Mouse (Mus musculus) kidney, postnatal 0 days (tissue): ENCODE measurements at regions not wholly inside any gene's neighbourhood (a gene's known extent, or its start where the extent isn't known, plus 50 kb on each side); places are given as distances from the start of the nearest gene placed in this dataset.

Source experiments
- ATAC-seq: fragments of 200-750 bp; cut with Nextera tagmentation; replicated peaks from 2 replicates; pipeline ENCODE4 v1.8.0; 2017; ENCODE audit warnings: low read depth, moderate number of reproducible peaks, moderate TSS enrichment, moderate library complexity; ENCODE audit not compliant: low FRiP score
- DNase-seq: peaks from one replicate; pipeline ENCODE4 v3.0.0-alpha.2; 2016; ENCODE audit warnings: low spot score
- H3K27ac ChIP-seq: fragments of 300-500 bp; sonication (generic); 2 replicates; pipeline ENCODE4 v1.5.1; 2014; ENCODE audit warnings: mild to moderate bottlenecking
- H3K27me3 ChIP-seq: fragments of 300-500 bp; sonication (generic); 2 replicates; pipeline ENCODE4 v1.6.1; 2014; ENCODE audit warnings: low read length, mixed read lengths; ENCODE audit not compliant: insufficient read depth
- H3K36me3 ChIP-seq: fragments of 300-500 bp; sonication (generic); 2 replicates; pipeline ENCODE4 v1.6.1; 2014; ENCODE audit warnings: low read length, mixed read lengths; ENCODE audit not compliant: insufficient read depth
- H3K4me1 ChIP-seq: fragments of 300-500 bp; sonication (generic); replicated peaks from 2 replicates; pipeline ENCODE4 v1.6.1; 2014; ENCODE audit warnings: antibody characterized with exemption, low read length, mixed read lengths; ENCODE audit not compliant: insufficient read depth
- H3K4me2 ChIP-seq: fragments of 300-500 bp; sonication (generic); 2 replicates; pipeline ENCODE4 v1.6.1; 2014; ENCODE audit warnings: mild to moderate bottlenecking, low read length, moderate library complexity, mixed read lengths
- H3K4me3 ChIP-seq: fragments of 300-500 bp; sonication (generic); replicated peaks from 2 replicates; pipeline ENCODE4 v1.5.1; 2014; ENCODE audit warnings: low read depth, low read length
- H3K9ac ChIP-seq: fragments of 300-500 bp; sonication (generic); 2 replicates; pipeline ENCODE4 v1.6.1; 2014; ENCODE audit warnings: low read depth, low read length
- H3K9me3 ChIP-seq: fragments of 300-500 bp; sonication (generic); replicated peaks from 2 replicates; pipeline ENCODE4 v1.6.1; 2016; ENCODE audit warnings: low read length, inconsistent platforms, mixed read lengths
- CTCF ChIP-seq: IDR thresholded peaks from 2 replicates; pipeline ENCODE4 v1.5.1; 2016; ENCODE audit warnings: antibody characterized with exemption, low read depth, mild to moderate bottlenecking, moderate library complexity
- WGBS: fragments of 180-500 bp; shearing (Covaris S2); extraction: QIAGEN DNeasy Blood & Tissue Kit; methylation state at CpG from one replicate; pipeline ENCODE4 v1.1.7; 2014; 5-methylcytosine and 5-hydroxymethylcytosine counted together

DNA sequence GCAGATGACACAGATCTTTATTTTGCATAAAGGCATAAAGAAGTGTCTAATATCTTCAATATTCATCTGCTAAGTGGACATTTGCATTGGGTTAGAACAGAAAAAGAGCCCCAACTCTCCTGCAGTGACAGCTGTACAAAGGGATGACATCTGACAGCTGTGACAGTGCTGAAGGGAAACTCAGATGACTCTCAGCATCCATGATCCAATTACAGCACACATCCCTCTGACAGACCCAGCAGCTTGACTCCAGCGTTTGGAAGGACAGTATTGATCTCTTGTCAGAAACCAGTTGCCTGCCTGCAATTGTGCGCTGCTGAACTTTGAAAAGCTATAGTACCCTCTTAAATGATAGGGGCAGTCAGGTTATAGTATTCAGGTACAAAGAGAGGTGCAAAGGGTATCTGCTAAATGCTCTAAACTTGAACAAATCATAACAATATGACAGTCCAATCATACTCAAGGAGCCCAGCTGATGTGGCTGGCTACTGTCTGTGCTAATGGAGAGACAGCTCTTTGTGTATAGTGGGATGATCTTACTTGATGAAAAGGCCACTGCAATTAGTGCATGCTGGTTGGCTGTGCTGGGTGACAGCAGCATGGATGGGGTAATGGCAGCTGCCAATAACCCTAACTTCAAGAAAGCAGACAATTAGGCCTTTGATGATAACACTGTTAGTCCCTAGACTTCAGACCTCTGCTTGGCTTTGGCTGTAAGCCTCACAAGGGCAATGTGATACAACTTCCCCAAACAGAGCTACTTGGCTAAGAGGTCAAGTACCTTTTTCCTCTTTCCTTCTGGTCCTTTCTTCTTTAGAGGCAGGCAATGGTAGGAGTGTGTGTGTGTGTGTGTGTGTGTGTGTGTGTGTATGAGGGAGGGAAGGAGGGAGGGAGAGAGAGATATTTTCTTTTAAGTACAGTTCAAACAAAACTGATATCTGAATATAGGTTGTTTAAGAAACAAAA lies 662.9 kb downstream of the Nr4a2 start:
- no peak for ATAC-seq
- no peaks in the 10 kb centered on the region for H3K9me3 ChIP-seq
- no peak for DNase-seq
- H3K36me3 ChIP-seq, result no peaks in the 10 kb centered on the region
- no peak overlapping the region for H3K4me3 ChIP-seq
- no peaks in the 10 kb centered on the region for H3K27me3 ChIP-seq
- TF ChIP-seq CTCF, result no peak
- WGBS, result 64% methylated on average over 2 of the region's 2 CpGs
- no peak overlapping the region for H3K9ac ChIP-seq
- no peak overlapping the region for H3K27ac ChIP-seq
- H3K4me1 ChIP-seq, result no peaks in the 10 kb centered on the region
- no peak overlapping the region for H3K4me2 ChIP-seq

DNA sequence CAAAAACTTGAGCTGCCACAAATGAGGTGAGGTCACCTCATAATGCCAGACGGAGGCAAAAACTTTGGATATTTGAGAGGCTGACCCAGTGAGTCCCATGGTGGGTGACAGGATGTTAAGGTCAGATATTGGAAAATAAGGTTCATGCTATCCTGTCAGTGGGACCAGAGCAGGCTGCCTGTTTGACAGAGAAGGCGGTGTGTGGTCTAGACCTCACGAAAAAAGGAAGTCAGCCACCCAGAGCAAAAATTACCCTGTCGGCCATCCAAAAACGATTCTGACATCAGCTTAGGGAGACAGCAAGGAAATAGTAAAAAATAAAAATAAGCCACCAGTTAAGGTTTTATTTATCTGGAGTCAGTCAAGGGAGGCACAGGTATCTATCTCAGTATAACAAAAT lies 664.4 kb downstream of the Nr4a2 start:
- no peaks in the 10 kb centered on the region for H3K27me3 ChIP-seq
- no peaks in the 10 kb centered on the region for H3K9me3 ChIP-seq
- H3K4me1 ChIP-seq, result no peaks in the 10 kb centered on the region
- H3K4me3 ChIP-seq, result no peak overlapping the region
- no peak overlapping the region for H3K4me2 ChIP-seq
- H3K36me3 ChIP-seq, result no peaks in the 10 kb centered on the region
- 60% methylated on average over 5 of the region's 5 CpGs for WGBS
- TF ChIP-seq CTCF, result no peak
- H3K27ac ChIP-seq, result no peak overlapping the region
- ATAC-seq (no peak), DNase-seq (no peak)
- no peak overlapping the region for H3K9ac ChIP-seq

- ATAC-seq, result no peak
- TF ChIP-seq CTCF, result no peak
Observed at GRCm38 (mm10) chr2:56457594-56457993, 666.2 kb downstream of the Nr4a2 start.

GRCm38 (mm10) chr2:56455856-56456395 lies 667.9 kb downstream of the Nr4a2 start:
- H3K9me3 ChIP-seq, result no peaks in the 10 kb centered on the region
- H3K36me3 ChIP-seq, result no peaks in the 10 kb centered on the region
- H3K4me2 ChIP-seq, result no peak overlapping the region
- no peak for TF ChIP-seq CTCF
- WGBS, result 69% methylated on average over 10 of the region's 10 CpGs
- H3K9ac ChIP-seq, result no peak overlapping the region
- ATAC-seq (no peak), DNase-seq (no peak)
- no peak overlapping the region for H3K4me3 ChIP-seq
- no peak overlapping the region for H3K27ac ChIP-seq
- H3K4me1 ChIP-seq, result no peaks in the 10 kb centered on the region
- H3K27me3 ChIP-seq, result no peaks in the 10 kb centered on the region

More at GRCm38 (mm10) chr2:56457594-56457993, 666.2 kb downstream of the Nr4a2 start:
- Histone ChIP-seq H3K4me1 (no peaks in the 10 kb centered on the region), H3K4me2 (no peak overlapping the region), H3K9me3 (no peaks in the 10 kb centered on the region), H3K27me3 (no peaks in the 10 kb centered on the region), H3K27ac (no peak overlapping the region), H3K9ac (no peak overlapping the region), H3K4me3 (no peak overlapping the region), H3K36me3 (no peaks in the 10 kb centered on the region)
- DNase-seq, result no peak
- WGBS, result 37% methylated on average over 1 of the region's 1 CpGs

DNA sequence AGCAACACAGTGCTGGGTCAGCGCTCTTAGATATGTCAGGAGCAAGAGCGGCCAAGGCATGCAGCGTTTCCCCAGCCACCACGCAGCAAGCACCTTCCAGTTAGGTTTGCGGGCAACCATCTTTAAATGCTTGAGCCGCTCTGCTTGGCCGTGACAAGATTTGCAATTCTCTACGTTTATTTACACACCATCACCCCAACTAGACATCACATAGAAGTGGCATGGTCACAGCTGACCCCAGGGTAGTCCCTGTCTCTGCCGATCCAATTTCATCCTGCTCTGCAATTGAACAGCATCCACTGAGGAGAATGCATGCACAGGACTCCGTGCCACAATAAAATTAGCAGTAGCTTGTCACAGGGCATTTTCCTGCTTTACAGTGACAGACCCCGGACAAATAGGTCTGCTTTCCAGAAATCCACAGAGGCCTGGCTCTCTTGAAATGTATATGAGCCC lies 669.2 kb downstream of the Nr4a2 start:
- Histone ChIP-seq H3K4me2 (0 out of 2 replicates have a peak overlapping the region, but pooled peaks have one; percentile 1), H3K27ac (no peak overlapping the region), H3K4me1 (no peaks in the 10 kb centered on the region), H3K9me3 (no peaks in the 10 kb centered on the region), H3K9ac (no peak overlapping the region), H3K27me3 (no peaks in the 10 kb centered on the region), H3K4me3 (no peak overlapping the region), H3K36me3 (no peaks in the 10 kb centered on the region)
- 17% methylated on average over 11 of the region's 11 CpGs for WGBS
- TF ChIP-seq CTCF, result no peak
- no peak for ATAC-seq
- no peak for DNase-seq

GRCm38 (mm10) chr2:56440916-56441315 lies 682.9 kb downstream of the Nr4a2 start:
- WGBS, result 78% methylated on average over 10 of the region's 10 CpGs
- no peaks in the 10 kb centered on the region for H3K4me1 ChIP-seq
- H3K36me3 ChIP-seq, result no peaks in the 10 kb centered on the region
- no peak for DNase-seq
- H3K9ac ChIP-seq, result no peak overlapping the region
- H3K9me3 ChIP-seq, result no peaks in the 10 kb centered on the region
- no peak overlapping the region for H3K4me3 ChIP-seq
- ATAC-seq, result no peak
- no peak overlapping the region for H3K4me2 ChIP-seq
- TF ChIP-seq CTCF, result no peak
- no peak overlapping the region for H3K27ac ChIP-seq
- no peaks in the 10 kb centered on the region for H3K27me3 ChIP-seq
